Mouse (Mus musculus): ENCODE measurements around the gene Acot6. TPM values are rescaled to one million over a fixed set of nuclear protein-coding genes. Genes with fewer than 3 reads are reported as not detected.
"Not testable (repeated sequence)": the region's sequence is repeated elsewhere in the genome, so short reads cannot be mapped to it uniquely, and the experiment has no call there.

Gene Acot6
- 0.98 and 1.2 TPM in 2 replicates for polyA plus RNA-seq (2015; fragmentation: Nextera tagmentation; extraction: Ambion mirVana)

DNA sequence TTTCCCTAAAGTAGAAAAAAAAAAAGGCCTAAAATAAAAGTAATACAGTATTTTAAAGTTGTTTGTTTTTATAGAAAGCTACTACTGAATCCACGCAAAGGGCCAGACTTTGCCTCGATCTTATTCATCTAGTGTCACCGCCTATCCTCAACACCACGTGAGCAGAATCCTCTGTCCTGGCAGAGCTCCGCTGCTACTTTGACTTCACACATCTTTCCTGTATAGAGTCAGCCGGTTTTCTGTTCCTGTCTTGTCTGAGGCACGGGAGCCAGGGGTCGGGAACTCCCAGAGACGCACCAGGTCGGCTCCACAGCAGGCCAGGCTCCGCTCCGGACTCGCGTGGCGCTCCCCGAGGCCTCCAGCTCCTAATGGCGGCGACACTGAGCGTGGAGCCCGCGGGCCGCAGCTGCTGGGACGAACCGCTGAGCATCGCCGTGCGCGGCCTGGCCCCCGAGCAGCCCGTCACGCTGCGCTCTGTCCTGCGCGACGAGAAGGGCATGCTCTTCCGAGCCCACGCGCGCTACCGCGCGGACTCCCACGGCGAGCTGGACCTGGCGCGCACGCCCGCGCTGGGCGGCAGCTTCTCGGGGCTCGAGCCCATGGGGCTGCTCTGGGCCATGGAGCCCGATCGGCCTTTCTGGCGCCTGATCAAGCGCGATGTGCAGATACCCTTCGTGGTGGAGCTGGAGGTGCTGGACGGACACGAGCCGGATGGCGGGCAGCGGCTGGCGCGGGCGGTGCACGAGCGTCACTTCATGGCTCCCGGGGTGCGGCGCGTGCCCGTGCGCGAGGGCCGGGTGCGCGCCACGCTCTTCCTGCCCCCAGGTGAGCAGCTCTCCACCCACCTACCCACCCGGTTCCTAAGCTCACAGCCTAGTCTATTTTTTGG lies at the start of gene Acot6:
Acot6 (plus strand) TSS at position 51 of the 889 bp plus-strand sequence.
- Histone ChIP-seq H3K4me3 (ENCODE audit: low read depth, low read length) (peak within 1 kb of the TSS; percentile 57), H3K9ac (ENCODE audit: low read depth, low read length) (peak within 1 kb of the TSS; percentile 73), H3K4me2 (ENCODE audit: low read length) (peak within 1 kb of the TSS; percentile 82), H3K27ac (ENCODE audit: low read length) (peak within 1 kb of the TSS; percentile 73)
- H3K36me3 ChIP-seq (ENCODE audit: control insufficient read depth, insufficient read depth, low read length); H3K27me3 ChIP-seq (ENCODE audit: control insufficient read depth, insufficient read depth, low read depth, low read length); H3K4me1 ChIP-seq (ENCODE audit: control insufficient read depth, insufficient read depth, low read length); H3K9me3 ChIP-seq (replicated peaks; ENCODE audit: control insufficient read depth, low read length, poor library complexity, severe bottlenecking): not testable (repeated sequence)
- WGBS: under 1% methylated on average over 70 of the region's 80 CpGs
- ATAC-seq: peak; percentile 80

- not testable (repeated sequence) for H3K9ac ChIP-seq (ENCODE audit: low read depth, low read length); H3K9me3 ChIP-seq (replicated peaks; ENCODE audit: control insufficient read depth, low read length, poor library complexity, severe bottlenecking); ATAC-seq; H3K36me3 ChIP-seq (ENCODE audit: control insufficient read depth, insufficient read depth, low read length); H3K4me1 ChIP-seq (ENCODE audit: control insufficient read depth, insufficient read depth, low read length); H3K27ac ChIP-seq (ENCODE audit: low read length); H3K4me2 ChIP-seq (ENCODE audit: low read length); H3K27me3 ChIP-seq (ENCODE audit: control insufficient read depth, insufficient read depth, low read depth, low read length); H3K4me3 ChIP-seq (ENCODE audit: low read depth, low read length)
- 79% methylated on average over 5 of the region's 5 CpGs for WGBS
These were observed 49.7 kb upstream of the Acot6 start for GRCm38 (mm10) chr12:84050744-84051143.

- peaks cover 3% of the 10 kb centered on the region; the same call in 1 of the 2 replicates for H3K27me3 ChIP-seq (ENCODE audit: control insufficient read depth, insufficient read depth, low read depth, low read length)
- H3K4me3 ChIP-seq (ENCODE audit: low read depth, low read length): peak within 1 kb of the TSS; percentile 46
- no peak for ATAC-seq
- H3K9ac ChIP-seq (ENCODE audit: low read depth, low read length): no peak within 1 kb of the TSS
- H3K36me3 ChIP-seq (ENCODE audit: control insufficient read depth, insufficient read depth, low read length): no peaks in the 10 kb centered on the region
- 73% methylated on average over 5 of the region's 5 CpGs for WGBS
- H3K9me3 ChIP-seq (replicated peaks; ENCODE audit: control insufficient read depth, low read length, poor library complexity, severe bottlenecking): peaks cover 5% of the 10 kb centered on the region; the same call in 1 of the 2 replicates
- H3K4me2 ChIP-seq (ENCODE audit: low read length): peak within 1 kb of the TSS; percentile 73
- no peak within 1 kb of the TSS for H3K27ac ChIP-seq (ENCODE audit: low read length)
- H3K4me1 ChIP-seq (ENCODE audit: control insufficient read depth, insufficient read depth, low read length): peaks cover 4% of the 10 kb centered on the region; the same call in 1 of the 2 replicates
These were observed 48.4 kb upstream of the Acot6 start, which contains the start of gene Acot3 for GRCm38 (mm10) chr12:84051937-84052474. Acot3 (plus strand) TSS chr12:84052144.

DNA sequence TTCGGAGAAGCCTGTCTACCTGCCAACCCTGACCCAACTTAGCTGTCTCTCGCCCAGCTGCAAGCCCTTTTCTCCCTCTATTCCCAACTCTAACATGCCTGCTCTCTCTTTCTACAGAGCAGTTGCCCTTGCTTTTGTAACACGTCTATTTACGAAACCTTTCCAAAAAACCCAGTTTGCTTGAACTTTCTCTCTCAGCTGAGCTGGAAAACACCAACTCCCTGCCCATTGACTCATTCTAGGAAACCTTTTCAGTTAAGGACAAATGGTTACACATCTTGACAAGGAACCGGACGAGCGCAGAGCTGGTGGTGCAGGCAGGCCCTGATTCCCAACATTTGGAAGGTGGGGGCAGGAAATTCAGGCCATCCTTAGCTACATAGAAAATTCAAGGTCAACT lies 47.8 kb upstream of the Acot6 start:
- Histone ChIP-seq H3K4me3 (ENCODE audit: low read depth, low read length) (no peak overlapping the region), H3K36me3 (ENCODE audit: control insufficient read depth, insufficient read depth, low read length) (no peaks in the 10 kb centered on the region), H3K27me3 (ENCODE audit: control insufficient read depth, insufficient read depth, low read depth, low read length) (peaks cover 3% of the 10 kb centered on the region; the same call in 1 of the 2 replicates), H3K27ac (ENCODE audit: low read length) (no peak overlapping the region), H3K4me2 (ENCODE audit: low read length) (peak overlapping the region; percentile 73; the same call in 1 of the 2 replicates), H3K9me3 (replicated peaks; ENCODE audit: control insufficient read depth, low read length, poor library complexity, severe bottlenecking) (peaks cover 5% of the 10 kb centered on the region; the same call in 1 of the 2 replicates), H3K4me1 (ENCODE audit: control insufficient read depth, insufficient read depth, low read length) (peaks cover 4% of the 10 kb centered on the region; the same call in 1 of the 2 replicates), H3K9ac (ENCODE audit: low read depth, low read length) (no peak overlapping the region)
- 94% methylated on average over 7 of the region's 7 CpGs for WGBS
- no peak for ATAC-seq

- WGBS: 8% methylated on average over 16 of the region's 16 CpGs
These were observed 47.3 kb upstream of the Acot6 start for GRCm38 (mm10) chr12:84053173-84053572.

GRCm38 (mm10) chr12:84053679-84054391 lies 46.6 kb upstream of the Acot6 start:
- ATAC-seq: peak; percentile 14; the same call in 1 of the 2 replicates
- peaks cover 3% of the 10 kb centered on the region; the same call in 1 of the 2 replicates for H3K27me3 ChIP-seq (ENCODE audit: control insufficient read depth, insufficient read depth, low read depth, low read length)
- H3K9me3 ChIP-seq (replicated peaks; ENCODE audit: control insufficient read depth, low read length, poor library complexity, severe bottlenecking): no peaks in the 10 kb centered on the region
- no peaks in the 10 kb centered on the region for H3K36me3 ChIP-seq (ENCODE audit: control insufficient read depth, insufficient read depth, low read length)
- H3K9ac ChIP-seq (ENCODE audit: low read depth, low read length): peak overlapping the region; percentile 53
- WGBS: 3% methylated on average over 28 of the region's 46 CpGs
- H3K4me1 ChIP-seq (ENCODE audit: control insufficient read depth, insufficient read depth, low read length): peaks cover 4% of the 10 kb centered on the region; the same call in 1 of the 2 replicates
- no peak overlapping the region for H3K27ac ChIP-seq (ENCODE audit: low read length)
- H3K4me2 ChIP-seq (ENCODE audit: low read length): peak overlapping the region; percentile 73
- H3K4me3 ChIP-seq (ENCODE audit: low read depth, low read length): peak overlapping the region; percentile 46

More at GRCm38 (mm10) chr12:84053173-84053572, 47.3 kb upstream of the Acot6 start:
- peaks cover 3% of the 10 kb centered on the region; the same call in 1 of the 2 replicates for H3K27me3 ChIP-seq (ENCODE audit: control insufficient read depth, insufficient read depth, low read depth, low read length)
- H3K36me3 ChIP-seq (ENCODE audit: control insufficient read depth, insufficient read depth, low read length): no peaks in the 10 kb centered on the region
- no peak for ATAC-seq
- H3K9ac ChIP-seq (ENCODE audit: low read depth, low read length): peak overlapping the region; percentile 53
- peak overlapping the region; percentile 73 for H3K4me2 ChIP-seq (ENCODE audit: low read length)
- peaks cover 4% of the 10 kb centered on the region; the same call in 1 of the 2 replicates for H3K9me3 ChIP-seq (replicated peaks; ENCODE audit: control insufficient read depth, low read length, poor library complexity, severe bottlenecking)
- H3K27ac ChIP-seq (ENCODE audit: low read length): no peak overlapping the region
- peaks cover 4% of the 10 kb centered on the region; the same call in 1 of the 2 replicates for H3K4me1 ChIP-seq (ENCODE audit: control insufficient read depth, insufficient read depth, low read length)
- H3K4me3 ChIP-seq (ENCODE audit: low read depth, low read length): peak overlapping the region; percentile 46

GRCm38 (mm10) chr12:84060946-84061345 lies 39.5 kb upstream of the Acot6 start:
- Histone ChIP-seq H3K9ac (ENCODE audit: low read depth, low read length) (no peak overlapping the region), H3K36me3 (ENCODE audit: control insufficient read depth, insufficient read depth, low read length) (no peaks in the 10 kb centered on the region), H3K4me3 (ENCODE audit: low read depth, low read length) (no peak overlapping the region), H3K9me3 (replicated peaks; ENCODE audit: control insufficient read depth, low read length, poor library complexity, severe bottlenecking) (no peaks in the 10 kb centered on the region), H3K4me2 (ENCODE audit: low read length) (no peak overlapping the region), H3K4me1 (ENCODE audit: control insufficient read depth, insufficient read depth, low read length) (no peaks in the 10 kb centered on the region), H3K27me3 (ENCODE audit: control insufficient read depth, insufficient read depth, low read depth, low read length) (no peaks in the 10 kb centered on the region; the same call in 1 of the 2 replicates), H3K27ac (ENCODE audit: low read length) (no peak overlapping the region)
- no peak for ATAC-seq
- 39% methylated on average over 2 of the region's 2 CpGs for WGBS

GRCm38 (mm10) chr12:84062336-84062735 lies 38.1 kb upstream of the Acot6 start:
- WGBS: 94% methylated on average over 20 of the region's 20 CpGs

More at GRCm38 (mm10) chr12:84062336-84062735, 38.1 kb upstream of the Acot6 start:
- Histone ChIP-seq H3K9ac (ENCODE audit: low read depth, low read length) (no peak overlapping the region), H3K9me3 (replicated peaks; ENCODE audit: control insufficient read depth, low read length, poor library complexity, severe bottlenecking) (no peaks in the 10 kb centered on the region), H3K36me3 (ENCODE audit: control insufficient read depth, insufficient read depth, low read length) (no peaks in the 10 kb centered on the region), H3K27me3 (ENCODE audit: control insufficient read depth, insufficient read depth, low read depth, low read length) (no peaks in the 10 kb centered on the region), H3K4me3 (ENCODE audit: low read depth, low read length) (no peak overlapping the region), H3K4me1 (ENCODE audit: control insufficient read depth, insufficient read depth, low read length) (no peaks in the 10 kb centered on the region), H3K27ac (ENCODE audit: low read length) (no peak overlapping the region), H3K4me2 (ENCODE audit: low read length) (no peak overlapping the region)
- ATAC-seq: no peak

All from midbrain, embryonic 16.5 days (tissue).